Mouse (Mus musculus): ENCODE measurements around the gene Dcpp2. TPM values are rescaled to one million over a fixed set of nuclear protein-coding genes. Genes with fewer than 3 reads are reported as not detected.
A peak's percentile ranks its signal among the peaks of the same experiment; 100 is the strongest.
"Not testable (repeated sequence)": the region's sequence is repeated elsewhere in the genome, so short reads cannot be mapped to it uniquely, and the experiment has no call there.

The Dcpp2 gene
- not detected in 2 replicates for total RNA-seq (2014; rRNA removed)
- not detected in 2 replicates for polyA plus RNA-seq (2015; fragmentation: Nextera tagmentation; extraction: Ambion mirVana)

GRCm38 (mm10) chr17:23880576-23880975 lies at the start of gene Dcpp2, which contains the start of gene Dcpp1:
Gene Dcpp2, plus strand, starts transcription at chr17:23880880.
Gene Dcpp1, plus strand, starts transcription at chr17:23880876.
- H3K4me3 ChIP-seq (ENCODE audit: low read depth, low read length); H3K27me3 ChIP-seq (ENCODE audit: insufficient read depth, low read length); DNase-seq (ENCODE audit: low spot score); H3K9me3 ChIP-seq (ENCODE audit: low read length); H3K4me1 ChIP-seq (ENCODE audit: insufficient read depth, low read length); H3K27ac ChIP-seq (ENCODE audit: low read depth, low read length); ATAC-seq (ENCODE audit: low FRiP score); H3K36me3 ChIP-seq (ENCODE audit: insufficient read depth, low read length); H3K4me2 ChIP-seq (ENCODE audit: low read depth, low read length, poor library complexity, severe bottlenecking); H3K9ac ChIP-seq (replicated peaks; ENCODE audit: low read length, poor library complexity, severe bottlenecking): not testable (repeated sequence)
- 69% methylated on average over 4 of the region's 4 CpGs for WGBS

- Histone ChIP-seq H3K4me1 (ENCODE audit: insufficient read depth, low read length) (peaks cover 13% of the 10 kb centered on the region), H3K9me3 (ENCODE audit: low read length) (no peaks in the 10 kb centered on the region), H3K9ac (replicated peaks; ENCODE audit: low read length, poor library complexity, severe bottlenecking) (no peak overlapping the region), H3K4me3 (ENCODE audit: low read depth, low read length) (no peak overlapping the region), H3K27ac (ENCODE audit: low read depth, low read length) (no peak overlapping the region), H3K4me2 (ENCODE audit: low read depth, low read length, poor library complexity, severe bottlenecking) (no peak overlapping the region), H3K36me3 (ENCODE audit: insufficient read depth, low read length) (no peaks in the 10 kb centered on the region), H3K27me3 (ENCODE audit: insufficient read depth, low read length) (0 out of 2 replicates have a peak, but pooled peaks cover 5% of the 10 kb centered on the region)
- no peak for TF ChIP-seq CTCF (IDR thresholded peaks at IDR 0.05)
- DNase-seq (ENCODE audit: low spot score) (no peak), ATAC-seq (ENCODE audit: low FRiP score) (no peak)
- 97% methylated on average over 1 of the region's 1 CpGs for WGBS
Measured at GRCm38 (mm10) chr17:23831201-23831600, 49.5 kb upstream of the Dcpp2 start.

- Histone ChIP-seq H3K27ac (ENCODE audit: low read depth, low read length) (no peak within 1 kb of the TSS), H3K4me3 (ENCODE audit: low read depth, low read length) (no peak within 1 kb of the TSS), H3K9ac (replicated peaks; ENCODE audit: low read length, poor library complexity, severe bottlenecking) (no peak within 1 kb of the TSS), H3K4me2 (ENCODE audit: low read depth, low read length, poor library complexity, severe bottlenecking) (no peak within 1 kb of the TSS), H3K27me3 (ENCODE audit: insufficient read depth, low read length) (0 out of 2 replicates have a peak, but pooled peaks cover 5% of the 10 kb centered on the region), H3K4me1 (ENCODE audit: insufficient read depth, low read length) (no peaks in the 10 kb centered on the region), H3K36me3 (ENCODE audit: insufficient read depth, low read length) (no peaks in the 10 kb centered on the region), H3K9me3 (ENCODE audit: low read length) (no peaks in the 10 kb centered on the region)
- 32% methylated on average over 8 of the region's 8 CpGs for WGBS
- no peak for DNase-seq (ENCODE audit: low spot score)
- TF ChIP-seq CTCF (IDR thresholded peaks at IDR 0.05) = no peak
- no peak for ATAC-seq (ENCODE audit: low FRiP score)
Measured at GRCm38 (mm10) chr17:23836006-23836575, 44.6 kb upstream of the Dcpp2 start, which contains the start of gene Prss33. Gene Prss33, minus strand, starts transcription at chr17:23836056.

GRCm38 (mm10) chr17:23841145-23841544 lies 39.5 kb upstream of the Dcpp2 start:
- no peaks in the 10 kb centered on the region for H3K27me3 ChIP-seq (ENCODE audit: insufficient read depth, low read length)
- H3K36me3 ChIP-seq (ENCODE audit: insufficient read depth, low read length) = no peaks in the 10 kb centered on the region
- ATAC-seq (ENCODE audit: low FRiP score) (no peak), DNase-seq (ENCODE audit: low spot score) (peak; percentile 79)
- 31% methylated on average over 4 of the region's 4 CpGs for WGBS
- no peak overlapping the region for H3K4me3 ChIP-seq (ENCODE audit: low read depth, low read length)
- peak; percentile 86 for TF ChIP-seq CTCF (IDR thresholded peaks at IDR 0.05)
- no peaks in the 10 kb centered on the region for H3K9me3 ChIP-seq (ENCODE audit: low read length)
- H3K4me1 ChIP-seq (ENCODE audit: insufficient read depth, low read length) = no peaks in the 10 kb centered on the region
- no peak overlapping the region for H3K27ac ChIP-seq (ENCODE audit: low read depth, low read length)
- H3K4me2 ChIP-seq (ENCODE audit: low read depth, low read length, poor library complexity, severe bottlenecking) = no peak overlapping the region
- no peak overlapping the region for H3K9ac ChIP-seq (replicated peaks; ENCODE audit: low read length, poor library complexity, severe bottlenecking)

- H3K27me3 ChIP-seq (ENCODE audit: insufficient read depth, low read length) = no peaks in the 10 kb centered on the region
- H3K4me1 ChIP-seq (ENCODE audit: insufficient read depth, low read length) = no peaks in the 10 kb centered on the region
- DNase-seq (ENCODE audit: low spot score) (no peak), ATAC-seq (ENCODE audit: low FRiP score) (no peak)
- peak; percentile 27; the same call in 1 of the 2 replicates for TF ChIP-seq CTCF (IDR thresholded peaks at IDR 0.05)
- H3K27ac ChIP-seq (ENCODE audit: low read depth, low read length) = no peak overlapping the region
- no peaks in the 10 kb centered on the region for H3K36me3 ChIP-seq (ENCODE audit: insufficient read depth, low read length)
- WGBS = 48% methylated on average over 23 of the region's 23 CpGs
- H3K4me3 ChIP-seq (ENCODE audit: low read depth, low read length) = no peak overlapping the region
- H3K4me2 ChIP-seq (ENCODE audit: low read depth, low read length, poor library complexity, severe bottlenecking) = no peak overlapping the region
- H3K9ac ChIP-seq (replicated peaks; ENCODE audit: low read length, poor library complexity, severe bottlenecking) = no peak overlapping the region
- H3K9me3 ChIP-seq (ENCODE audit: low read length) = no peaks in the 10 kb centered on the region
Measured at GRCm38 (mm10) chr17:23843141-23843811, 37.4 kb upstream of the Dcpp2 start.

- peak; percentile 62 for TF ChIP-seq CTCF (IDR thresholded peaks at IDR 0.05)
- Histone ChIP-seq H3K36me3 (ENCODE audit: insufficient read depth, low read length) (no peaks in the 10 kb centered on the region), H3K27me3 (ENCODE audit: insufficient read depth, low read length) (no peaks in the 10 kb centered on the region), H3K9ac (replicated peaks; ENCODE audit: low read length, poor library complexity, severe bottlenecking) (no peak within 1 kb of the TSS), H3K9me3 (ENCODE audit: low read length) (no peaks in the 10 kb centered on the region), H3K27ac (ENCODE audit: low read depth, low read length) (no peak within 1 kb of the TSS), H3K4me2 (ENCODE audit: low read depth, low read length, poor library complexity, severe bottlenecking) (no peak within 1 kb of the TSS), H3K4me1 (ENCODE audit: insufficient read depth, low read length) (no peaks in the 10 kb centered on the region), H3K4me3 (ENCODE audit: low read depth, low read length) (no peak within 1 kb of the TSS)
- WGBS = 10% methylated on average over 19 of the region's 19 CpGs
- DNase-seq (ENCODE audit: low spot score) = no peak
- 0 out of 2 replicates have a peak, but pooled peaks have one; percentile 47 for ATAC-seq (ENCODE audit: low FRiP score)
Measured at GRCm38 (mm10) chr17:23843812-23844273, 36.8 kb upstream of the Dcpp2 start, which contains the start of the genes Prss32 and Prss41. Gene Prss32, plus strand, starts transcription at chr17:23843855. Gene Prss41, minus strand, starts transcription at chr17:23844172.

Data from midbrain, postnatal 0 days (tissue).